Mouse (Mus musculus): Measurements from ENCODE around the gene Mknk2. TPM values are rescaled to one million over a fixed set of nuclear protein-coding genes. Genes with fewer than 3 reads are reported as not detected.

Mknk2 gene
- polyA plus RNA-seq, 1 experiment from 2014 or later: 85.1 TPM

- H3K27me3 ChIP-seq (ENCODE audit: control insufficient read depth, insufficient read depth, low read length): no peaks in the 10 kb centered on the region
- peak within 1 kb of the TSS; percentile 89 for H3K9ac ChIP-seq (ENCODE audit: low read length)
- peaks cover 19% of the 10 kb centered on the region; the same call in 1 of the 2 replicates for H3K4me1 ChIP-seq (replicated peaks; ENCODE audit: control insufficient read depth, insufficient read depth, low read length)
- peak within 1 kb of the TSS; percentile 64 for H3K4me2 ChIP-seq (ENCODE audit: low read depth, low read length, severe bottlenecking)
- DNase-seq (ENCODE audit: low spot score): peak; percentile 79
- peak within 1 kb of the TSS; percentile 91 for H3K27ac ChIP-seq (ENCODE audit: low read depth, low read length)
- 1% methylated on average over 74 of the region's 85 CpGs for WGBS
- ATAC-seq (replicated peaks; ENCODE audit: low FRiP score): no peak; the same call in 1 of the 2 replicates
- no peaks in the 10 kb centered on the region for H3K9me3 ChIP-seq (ENCODE audit: control insufficient read depth, low read length)
- H3K4me3 ChIP-seq (ENCODE audit: low read depth, low read length): peak within 1 kb of the TSS; percentile 84
- H3K36me3 ChIP-seq (ENCODE audit: control insufficient read depth, insufficient read depth, low read length): no peaks in the 10 kb centered on the region
Observed at GRCm38 (mm10) chr10:80622661-80623456, 55.1 kb downstream of the Mknk2 start, which contains the start of gene Csnk1g2. TSS of gene Csnk1g2 (plus strand) at chr10:80622838.

DNA sequence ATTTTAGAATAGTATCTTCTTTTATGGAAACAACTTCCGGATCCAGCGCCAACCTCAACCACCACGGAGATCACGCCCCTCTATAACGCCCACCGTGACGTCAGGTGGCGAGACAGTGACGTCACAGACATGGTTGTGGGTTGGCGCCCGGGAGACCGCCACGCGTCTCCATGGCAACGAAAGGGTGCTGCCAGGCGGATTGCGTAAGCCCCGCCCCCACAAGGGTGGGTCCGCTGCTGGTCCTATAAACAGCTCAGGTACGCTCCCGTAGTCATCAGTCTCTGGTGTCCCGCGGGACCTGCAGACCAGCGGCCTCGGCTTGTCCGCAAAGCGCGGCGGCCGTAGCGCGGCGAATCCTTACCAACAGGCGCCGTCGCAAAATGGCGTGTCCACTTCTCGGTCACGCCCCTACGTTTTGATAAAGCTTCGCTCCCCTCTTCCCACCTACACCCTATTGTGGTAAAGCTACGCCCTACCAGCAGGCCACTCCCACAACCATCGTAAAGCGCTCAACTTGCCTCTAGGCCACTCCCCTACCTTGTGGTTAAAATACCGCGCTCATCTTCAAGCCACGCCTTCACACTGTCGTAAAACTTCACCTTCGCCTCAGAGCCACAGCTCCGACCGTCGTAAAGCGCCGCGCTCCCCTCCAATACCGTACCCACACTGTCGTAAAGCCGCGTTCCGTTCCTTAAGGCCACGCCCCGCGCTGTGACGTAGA, 55.8 kb downstream of the Mknk2 start:
- peak overlapping the region; percentile 89 for H3K9ac ChIP-seq (ENCODE audit: low read length)
- DNase-seq (ENCODE audit: low spot score) (peak; percentile 99), ATAC-seq (replicated peaks; ENCODE audit: low FRiP score) (peak; percentile 95)
- H3K9me3 ChIP-seq (ENCODE audit: control insufficient read depth, low read length): no peaks in the 10 kb centered on the region
- H3K4me1 ChIP-seq (replicated peaks; ENCODE audit: control insufficient read depth, insufficient read depth, low read length): peaks cover 17% of the 10 kb centered on the region; the same call in 1 of the 2 replicates
- no peaks in the 10 kb centered on the region for H3K36me3 ChIP-seq (ENCODE audit: control insufficient read depth, insufficient read depth, low read length)
- peak overlapping the region; percentile 64 for H3K4me2 ChIP-seq (ENCODE audit: low read depth, low read length, severe bottlenecking)
- peak overlapping the region; percentile 91 for H3K27ac ChIP-seq (ENCODE audit: low read depth, low read length)
- H3K27me3 ChIP-seq (ENCODE audit: control insufficient read depth, insufficient read depth, low read length): no peaks in the 10 kb centered on the region
- WGBS: under 1% methylated on average over 64 of the region's 64 CpGs
- peak overlapping the region; percentile 84 for H3K4me3 ChIP-seq (ENCODE audit: low read depth, low read length)

DNA sequence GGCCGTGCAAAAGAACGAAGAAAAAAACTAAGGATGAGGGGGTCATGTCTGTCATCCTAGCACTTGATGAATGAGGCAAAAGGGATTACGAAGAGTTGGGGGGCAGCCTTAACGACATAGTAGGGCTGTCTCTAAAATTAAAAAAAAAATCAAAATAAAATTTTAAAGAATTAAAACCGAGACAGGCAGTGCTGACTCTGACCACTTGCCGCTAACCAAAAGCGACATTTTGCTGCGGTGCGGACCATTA, 56.3 kb downstream of the Mknk2 start:
- H3K4me1 ChIP-seq (replicated peaks; ENCODE audit: control insufficient read depth, insufficient read depth, low read length): peaks cover 17% of the 10 kb centered on the region; the same call in 1 of the 2 replicates
- no peaks in the 10 kb centered on the region for H3K27me3 ChIP-seq (ENCODE audit: control insufficient read depth, insufficient read depth, low read length)
- WGBS: 9% methylated on average over 9 of the region's 9 CpGs
- H3K9ac ChIP-seq (ENCODE audit: low read length): peak overlapping the region; percentile 51
- H3K9me3 ChIP-seq (ENCODE audit: control insufficient read depth, low read length): no peaks in the 10 kb centered on the region
- H3K4me2 ChIP-seq (ENCODE audit: low read depth, low read length, severe bottlenecking): peak overlapping the region; percentile 64
- H3K36me3 ChIP-seq (ENCODE audit: control insufficient read depth, insufficient read depth, low read length): no peaks in the 10 kb centered on the region
- ATAC-seq (replicated peaks; ENCODE audit: low FRiP score): no peak; the same call in 1 of the 2 replicates
- H3K4me3 ChIP-seq (ENCODE audit: low read depth, low read length): peak overlapping the region; percentile 84
- peak overlapping the region; percentile 91 for H3K27ac ChIP-seq (ENCODE audit: low read depth, low read length)
- no peak for DNase-seq (ENCODE audit: low spot score)

GRCm38 (mm10) chr10:80620796-80621689, 56.9 kb downstream of the Mknk2 start:
- DNase-seq (ENCODE audit: low spot score): peak; percentile 61
- peak overlapping the region; percentile 51 for H3K9ac ChIP-seq (ENCODE audit: low read length)
- 55% methylated on average over 16 of the region's 16 CpGs for WGBS
- H3K9me3 ChIP-seq (ENCODE audit: control insufficient read depth, low read length): no peaks in the 10 kb centered on the region
- peak; percentile 0; the same call in 1 of the 2 replicates for ATAC-seq (replicated peaks; ENCODE audit: low FRiP score)
- H3K4me3 ChIP-seq (ENCODE audit: low read depth, low read length): peak overlapping the region; percentile 84
- H3K27ac ChIP-seq (ENCODE audit: low read depth, low read length): peak overlapping the region; percentile 91
- H3K27me3 ChIP-seq (ENCODE audit: control insufficient read depth, insufficient read depth, low read length): no peaks in the 10 kb centered on the region
- H3K36me3 ChIP-seq (ENCODE audit: control insufficient read depth, insufficient read depth, low read length): no peaks in the 10 kb centered on the region
- peaks cover 17% of the 10 kb centered on the region; the same call in 1 of the 2 replicates for H3K4me1 ChIP-seq (replicated peaks; ENCODE audit: control insufficient read depth, insufficient read depth, low read length)
- H3K4me2 ChIP-seq (ENCODE audit: low read depth, low read length, severe bottlenecking): peak overlapping the region; percentile 64

DNA sequence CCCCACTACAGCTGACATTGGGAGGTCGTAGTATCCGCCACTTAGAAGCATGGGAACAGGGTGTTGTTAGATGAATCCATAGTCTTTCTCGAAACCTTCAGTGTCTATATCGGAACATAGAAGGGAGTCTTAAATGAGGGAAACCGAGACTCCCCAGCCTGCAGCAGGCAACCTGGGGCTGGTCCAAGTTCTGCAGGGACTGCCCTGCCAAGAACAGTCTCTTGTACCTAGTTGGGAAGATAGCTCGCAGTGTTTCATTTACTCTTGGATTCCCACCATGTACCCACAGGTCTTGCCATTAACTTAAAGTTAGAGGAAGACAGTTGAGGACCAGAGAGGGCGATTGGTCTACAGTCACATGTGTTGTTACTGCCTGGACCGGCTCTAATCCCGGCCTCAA, 57.5 kb downstream of the Mknk2 start:
- H3K27ac ChIP-seq (ENCODE audit: low read depth, low read length): no peak overlapping the region
- no peak overlapping the region for H3K4me3 ChIP-seq (ENCODE audit: low read depth, low read length)
- H3K9ac ChIP-seq (ENCODE audit: low read length): no peak overlapping the region
- no peaks in the 10 kb centered on the region for H3K27me3 ChIP-seq (ENCODE audit: control insufficient read depth, insufficient read depth, low read length)
- no peaks in the 10 kb centered on the region for H3K9me3 ChIP-seq (ENCODE audit: control insufficient read depth, low read length)
- H3K4me1 ChIP-seq (replicated peaks; ENCODE audit: control insufficient read depth, insufficient read depth, low read length): peaks cover 17% of the 10 kb centered on the region; the same call in 1 of the 2 replicates
- no peak overlapping the region for H3K4me2 ChIP-seq (ENCODE audit: low read depth, low read length, severe bottlenecking)
- ATAC-seq (replicated peaks; ENCODE audit: low FRiP score) (no peak), DNase-seq (ENCODE audit: low spot score) (no peak)
- no peaks in the 10 kb centered on the region for H3K36me3 ChIP-seq (ENCODE audit: control insufficient read depth, insufficient read depth, low read length)
- 87% methylated on average over 9 of the region's 9 CpGs for WGBS

- Histone ChIP-seq H3K36me3 (ENCODE audit: control insufficient read depth, insufficient read depth, low read length) (no peaks in the 10 kb centered on the region; the same call in 1 of the 2 replicates), H3K27me3 (ENCODE audit: control insufficient read depth, insufficient read depth, low read length) (no peaks in the 10 kb centered on the region), H3K27ac (ENCODE audit: low read depth, low read length) (no peak overlapping the region), H3K9ac (ENCODE audit: low read length) (no peak overlapping the region), H3K9me3 (ENCODE audit: control insufficient read depth, low read length) (no peaks in the 10 kb centered on the region), H3K4me1 (replicated peaks; ENCODE audit: control insufficient read depth, insufficient read depth, low read length) (peaks cover 17% of the 10 kb centered on the region; the same call in 1 of the 2 replicates), H3K4me2 (ENCODE audit: low read depth, low read length, severe bottlenecking) (no peak overlapping the region), H3K4me3 (ENCODE audit: low read depth, low read length) (no peak overlapping the region)
- ATAC-seq (replicated peaks; ENCODE audit: low FRiP score) (no peak), DNase-seq (ENCODE audit: low spot score) (no peak)
- WGBS: 27% methylated on average over 8 of the region's 8 CpGs
Observed at GRCm38 (mm10) chr10:80619465-80620244, 58.3 kb downstream of the Mknk2 start.

DNA sequence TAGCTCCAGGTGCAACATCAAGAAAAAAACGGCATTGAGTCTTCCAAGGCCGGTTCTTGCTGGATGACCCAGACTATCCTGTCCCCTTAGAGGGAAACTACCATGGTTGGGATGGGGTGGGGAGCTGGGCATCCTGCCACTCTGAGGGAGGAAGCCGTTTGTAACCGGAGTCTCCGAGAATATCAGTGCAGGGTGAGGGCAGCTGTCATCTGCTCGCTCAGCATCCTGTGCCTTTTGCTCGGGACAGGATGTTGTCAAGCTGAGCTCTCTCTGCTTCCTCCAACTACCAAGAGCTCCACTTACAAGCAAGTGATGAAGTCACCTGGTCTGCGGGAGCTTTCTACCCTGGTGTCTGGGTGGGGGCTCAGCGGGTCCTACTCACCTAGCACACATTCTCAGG, 59.7 kb downstream of the Mknk2 start:
- no peak overlapping the region for H3K27ac ChIP-seq (ENCODE audit: low read depth, low read length)
- no peaks in the 10 kb centered on the region; the same call in 1 of the 2 replicates for H3K36me3 ChIP-seq (ENCODE audit: control insufficient read depth, insufficient read depth, low read length)
- DNase-seq (ENCODE audit: low spot score): no peak
- no peak overlapping the region for H3K4me2 ChIP-seq (ENCODE audit: low read depth, low read length, severe bottlenecking)
- H3K4me1 ChIP-seq (replicated peaks; ENCODE audit: control insufficient read depth, insufficient read depth, low read length): peaks cover 4% of the 10 kb centered on the region; the same call in 1 of the 2 replicates
- 84% methylated on average over 9 of the region's 9 CpGs for WGBS
- H3K9me3 ChIP-seq (ENCODE audit: control insufficient read depth, low read length): no peaks in the 10 kb centered on the region
- no peak overlapping the region for H3K9ac ChIP-seq (ENCODE audit: low read length)
- ATAC-seq (replicated peaks; ENCODE audit: low FRiP score): no peak
- H3K27me3 ChIP-seq (ENCODE audit: control insufficient read depth, insufficient read depth, low read length): no peaks in the 10 kb centered on the region
- no peak overlapping the region for H3K4me3 ChIP-seq (ENCODE audit: low read depth, low read length)

All from forebrain, embryonic 11.5 days (tissue).